Mouse (Mus musculus): ENCODE measurements around the gene Ralgps2. TPM values are rescaled to one million over a fixed set of nuclear protein-coding genes. Genes with fewer than 3 reads are reported as not detected.

Gene Ralgps2
- polyA plus RNA-seq, 1 experiment: 17.5 TPM

DNA sequence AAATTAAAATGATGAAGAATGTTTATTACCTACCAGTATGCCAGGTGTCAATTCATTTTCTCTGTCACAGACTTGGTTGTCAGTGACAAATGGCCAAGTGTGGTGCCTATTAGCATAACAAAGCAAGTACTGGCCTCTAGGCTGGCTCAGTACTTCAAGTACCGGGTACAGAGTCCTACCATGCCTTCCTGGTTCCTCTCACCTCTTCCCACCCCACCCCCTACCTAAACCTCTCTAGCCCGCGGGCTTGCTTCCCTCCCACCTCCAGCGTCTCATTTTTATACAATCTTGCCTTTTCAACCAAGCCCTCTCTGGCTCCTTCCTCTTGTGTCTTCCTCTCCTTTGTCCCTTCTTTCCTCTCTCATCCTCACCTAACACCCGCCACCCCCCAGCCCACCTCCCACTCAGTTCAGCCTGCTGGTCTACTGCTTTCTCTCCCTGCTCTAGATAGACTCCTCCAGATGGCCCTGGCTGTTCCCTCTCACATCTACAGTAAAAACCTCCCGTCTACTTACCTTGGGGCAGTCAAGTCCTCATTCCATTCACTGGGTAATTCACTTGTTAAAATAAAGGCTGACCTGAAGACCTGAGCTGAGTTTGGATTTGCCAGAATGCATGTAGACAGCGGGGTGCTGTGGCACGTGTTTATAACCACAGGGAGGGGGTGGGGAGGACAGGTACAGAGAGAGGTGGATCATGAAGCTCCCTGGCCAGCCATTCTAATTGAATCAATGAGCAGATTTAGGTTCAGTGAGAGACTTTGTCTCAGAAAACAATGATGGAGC, 22.2 kb upstream of the Ralgps2 start:
- peaks cover 1% of the 10 kb centered on the region; the same call in 1 of the 2 replicates for H3K4me1 ChIP-seq (ENCODE audit: control insufficient read depth, insufficient read depth, low read length)
- TF ChIP-seq CTCF (IDR thresholded peaks at IDR 0.05; ENCODE audit: control insufficient read depth, insufficient read depth, low read length) (no peak), POLR2A (IDR thresholded peaks at IDR 0.05; ENCODE audit: borderline replicate concordance, control insufficient read depth, low read depth, low read length) (no peak)
- 71% methylated on average over 8 of the region's 8 CpGs for WGBS
- H3K27ac ChIP-seq (ENCODE audit: control insufficient read depth, insufficient read depth, low read depth, low read length, poor library complexity): no peak overlapping the region
- no peak overlapping the region for H3K4me3 ChIP-seq (replicated peaks; ENCODE audit: control insufficient read depth, low read depth, low read length)

- H3K4me1 ChIP-seq (ENCODE audit: control insufficient read depth, insufficient read depth, low read length): no peaks in the 10 kb centered on the region; the same call in 1 of the 2 replicates
- no peak for TF ChIP-seq POLR2A (IDR thresholded peaks at IDR 0.05; ENCODE audit: borderline replicate concordance, control insufficient read depth, low read depth, low read length)
- TF ChIP-seq CTCF (IDR thresholded peaks at IDR 0.05; ENCODE audit: control insufficient read depth, insufficient read depth, low read length): no peak
- WGBS: 34% methylated on average over 5 of the region's 5 CpGs
- no peak overlapping the region for H3K4me3 ChIP-seq (replicated peaks; ENCODE audit: control insufficient read depth, low read depth, low read length)
- no peak overlapping the region for H3K27ac ChIP-seq (ENCODE audit: control insufficient read depth, insufficient read depth, low read depth, low read length, poor library complexity)
These were observed 19.6 kb upstream of the Ralgps2 start for GRCm38 (mm10) chr1:156959004-156959403.

- H3K27ac ChIP-seq (ENCODE audit: control insufficient read depth, insufficient read depth, low read depth, low read length, poor library complexity): no peak overlapping the region
These were observed 17.9 kb upstream of the Ralgps2 start for GRCm38 (mm10) chr1:156957360-156957759.

DNA sequence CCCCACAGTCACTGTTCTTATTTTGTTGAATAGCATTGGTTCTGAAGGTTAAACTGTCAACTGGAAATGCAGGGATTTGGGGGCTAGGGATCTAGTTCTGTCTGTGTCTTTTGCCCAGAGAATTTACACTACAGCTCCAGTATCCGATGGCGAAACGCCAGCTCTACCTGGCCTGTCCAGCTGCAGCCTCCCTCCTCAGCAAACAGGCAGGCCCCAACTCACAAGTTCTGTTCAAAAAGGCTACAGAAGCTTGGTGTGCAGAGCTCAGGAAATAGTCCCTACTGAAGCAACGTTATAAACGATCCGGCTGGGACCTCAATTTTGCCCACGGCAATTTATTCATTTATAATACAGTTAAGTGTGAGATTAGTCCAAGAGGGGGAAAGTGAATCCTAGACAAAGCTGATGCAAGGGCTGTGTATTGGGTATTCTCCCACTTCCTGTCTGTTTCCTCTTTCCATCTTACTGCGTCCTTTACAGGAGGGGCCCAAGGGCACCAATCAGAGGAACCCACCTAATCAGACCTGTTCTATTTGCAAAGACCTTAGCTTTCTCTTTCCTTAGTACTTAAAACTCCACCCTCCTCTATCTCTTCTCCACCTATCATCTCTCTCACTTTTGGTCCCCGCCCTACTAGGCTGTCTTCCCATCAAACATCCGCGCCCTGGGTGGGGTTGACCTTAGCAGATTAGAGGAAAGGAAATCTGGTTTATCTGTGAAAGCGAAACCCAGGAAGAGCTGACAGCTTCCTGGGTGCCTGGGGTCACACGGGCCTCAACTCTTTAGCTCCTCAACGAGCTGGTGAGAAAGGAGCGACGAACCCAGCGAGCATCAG, 16.7 kb upstream of the Ralgps2 start:
- H3K4me1 ChIP-seq (ENCODE audit: control insufficient read depth, insufficient read depth, low read length): no peaks in the 10 kb centered on the region; the same call in 1 of the 2 replicates
- H3K27ac ChIP-seq (ENCODE audit: control insufficient read depth, insufficient read depth, low read depth, low read length, poor library complexity): no peak overlapping the region
- H3K4me3 ChIP-seq (replicated peaks; ENCODE audit: control insufficient read depth, low read depth, low read length): no peak overlapping the region
- TF ChIP-seq POLR2A (IDR thresholded peaks at IDR 0.05; ENCODE audit: borderline replicate concordance, control insufficient read depth, low read depth, low read length) (no peak), CTCF (IDR thresholded peaks at IDR 0.05; ENCODE audit: control insufficient read depth, insufficient read depth, low read length) (no peak)
- 57% methylated on average over 17 of the region's 17 CpGs for whole genome bisulfite sequencing

More at GRCm38 (mm10) chr1:156957360-156957759, 17.9 kb upstream of the Ralgps2 start:
- Histone ChIP-seq H3K4me1 (ENCODE audit: control insufficient read depth, insufficient read depth, low read length) (no peaks in the 10 kb centered on the region; the same call in 1 of the 2 replicates), H3K4me3 (replicated peaks; ENCODE audit: control insufficient read depth, low read depth, low read length) (no peak overlapping the region)
- WGBS: 81% methylated on average over 3 of the region's 3 CpGs
- TF ChIP-seq POLR2A (IDR thresholded peaks at IDR 0.05; ENCODE audit: borderline replicate concordance, control insufficient read depth, low read depth, low read length) (no peak), CTCF (IDR thresholded peaks at IDR 0.05; ENCODE audit: control insufficient read depth, insufficient read depth, low read length) (no peak)

DNA sequence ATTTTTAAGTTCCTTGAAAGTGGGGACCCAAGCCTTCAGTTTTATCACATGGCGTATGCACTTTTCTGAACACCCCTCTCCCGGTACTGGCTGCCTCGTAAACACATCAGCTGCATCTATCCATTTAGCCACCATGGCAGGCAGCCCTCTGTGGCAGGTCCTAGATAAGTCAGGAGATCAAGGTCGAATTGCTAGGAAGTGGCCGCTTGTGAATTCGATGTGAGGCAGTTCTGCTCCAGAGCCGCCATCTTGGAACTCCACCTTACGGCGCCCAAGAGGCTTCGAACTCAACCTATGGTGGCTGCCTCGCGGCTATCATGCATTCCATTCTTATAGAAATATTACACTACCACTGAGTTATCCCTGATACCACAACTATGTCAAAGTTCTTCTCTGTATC, 14.8 kb upstream of the Ralgps2 start:
- Histone ChIP-seq H3K4me1 (ENCODE audit: control insufficient read depth, insufficient read depth, low read length) (no peaks in the 10 kb centered on the region; the same call in 1 of the 2 replicates), H3K4me3 (replicated peaks; ENCODE audit: control insufficient read depth, low read depth, low read length) (no peak overlapping the region), H3K27ac (ENCODE audit: control insufficient read depth, insufficient read depth, low read depth, low read length, poor library complexity) (no peak overlapping the region)
- 93% methylated on average over 12 of the region's 12 CpGs for WGBS
- TF ChIP-seq POLR2A (IDR thresholded peaks at IDR 0.05; ENCODE audit: borderline replicate concordance, control insufficient read depth, low read depth, low read length): no peak
- no peak for TF ChIP-seq CTCF (IDR thresholded peaks at IDR 0.05; ENCODE audit: control insufficient read depth, insufficient read depth, low read length)

DNA sequence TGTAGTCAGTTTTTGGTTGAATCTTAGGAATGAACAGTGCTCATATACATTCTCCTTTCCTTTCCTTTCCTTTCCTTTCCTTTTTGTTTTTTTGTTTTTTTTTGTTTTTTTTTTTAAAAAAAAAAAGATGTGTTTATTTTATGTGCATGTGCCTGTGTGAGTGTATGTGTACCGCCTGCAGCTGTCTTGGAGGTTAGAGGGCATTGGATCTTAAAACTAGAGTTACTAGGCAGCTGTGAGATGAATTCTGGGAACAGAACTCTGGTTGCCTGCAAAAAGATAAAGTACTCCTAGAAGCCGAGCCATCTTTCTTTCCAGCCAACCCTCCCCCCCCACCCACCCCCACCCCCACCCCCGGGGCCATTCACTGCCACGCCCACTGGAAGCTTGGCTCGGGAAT, 10.9 kb upstream of the Ralgps2 start:
- TF ChIP-seq POLR2A (IDR thresholded peaks at IDR 0.05; ENCODE audit: borderline replicate concordance, control insufficient read depth, low read depth, low read length) (no peak), CTCF (IDR thresholded peaks at IDR 0.05; ENCODE audit: control insufficient read depth, insufficient read depth, low read length) (no peak)
- WGBS: 71% methylated on average over 5 of the region's 5 CpGs
- no peak overlapping the region for H3K4me3 ChIP-seq (replicated peaks; ENCODE audit: control insufficient read depth, low read depth, low read length)
- H3K4me1 ChIP-seq (ENCODE audit: control insufficient read depth, insufficient read depth, low read length): no peaks in the 10 kb centered on the region
- H3K27ac ChIP-seq (ENCODE audit: control insufficient read depth, insufficient read depth, low read depth, low read length, poor library complexity): no peak overlapping the region

- Histone ChIP-seq H3K4me1 (ENCODE audit: control insufficient read depth, insufficient read depth, low read length) (no peaks in the 10 kb centered on the region), H3K4me3 (replicated peaks; ENCODE audit: control insufficient read depth, low read depth, low read length) (no peak overlapping the region), H3K27ac (ENCODE audit: control insufficient read depth, insufficient read depth, low read depth, low read length, poor library complexity) (no peak overlapping the region)
- TF ChIP-seq CTCF (IDR thresholded peaks at IDR 0.05; ENCODE audit: control insufficient read depth, insufficient read depth, low read length): no peak
- TF ChIP-seq POLR2A (IDR thresholded peaks at IDR 0.05; ENCODE audit: borderline replicate concordance, control insufficient read depth, low read depth, low read length): no peak
- WGBS: 34% methylated on average over 7 of the region's 7 CpGs
These were observed 1.2 kb upstream of the Ralgps2 start for GRCm38 (mm10) chr1:156940584-156940983.

GRCm38 (mm10) chr1:156940142-156940522, 706 bp upstream of the Ralgps2 start:
- no peak for TF ChIP-seq POLR2A (IDR thresholded peaks at IDR 0.05; ENCODE audit: borderline replicate concordance, control insufficient read depth, low read depth, low read length)
- no peak for TF ChIP-seq CTCF (IDR thresholded peaks at IDR 0.05; ENCODE audit: control insufficient read depth, insufficient read depth, low read length)
- WGBS: 2% methylated on average over 8 of the region's 8 CpGs
- Histone ChIP-seq H3K4me1 (ENCODE audit: control insufficient read depth, insufficient read depth, low read length) (no peaks in the 10 kb centered on the region), H3K27ac (ENCODE audit: control insufficient read depth, insufficient read depth, low read depth, low read length, poor library complexity) (no peak overlapping the region; the same call in 1 of the 2 replicates), H3K4me3 (replicated peaks; ENCODE audit: control insufficient read depth, low read depth, low read length) (peak overlapping the region; percentile 72)

Measured in bone marrow, adult 2 months (tissue).